Mouse (Mus musculus) megakaryocyte, embryonic 14.5 days (primary cell): Measurements from ENCODE around the gene Dusp6.

ENCODE experiments used
- FLI1 ChIP-seq: IDR thresholded peaks from 2 replicates; pipeline ENCODE4 v1.6.1; 2012; ENCODE audit warnings: low read length, inconsistent platforms, mixed read lengths
- GATA1 ChIP-seq: IDR thresholded peaks from 3 replicates; pipeline ENCODE4 v1.6.1; 2012; ENCODE audit warnings: mixed read lengths, low read length, inconsistent platforms, borderline replicate concordance

GRCm38 (mm10) chr10:99269301-99269701 lies 6.3 kb downstream of the Dusp6 start:
- TF ChIP-seq GATA1 (no peak), FLI1 (no peak)
